Mouse (Mus musculus): ENCODE data around the gene Acss1.

The Acss1 gene

GRCm38 (mm10) chr2:150667065-150667819, 1.1 kb downstream of the Acss1 start:
- no peak for DNase-seq (ENCODE audit: extremely low read depth, insufficient read length, low spot score)

DNA sequence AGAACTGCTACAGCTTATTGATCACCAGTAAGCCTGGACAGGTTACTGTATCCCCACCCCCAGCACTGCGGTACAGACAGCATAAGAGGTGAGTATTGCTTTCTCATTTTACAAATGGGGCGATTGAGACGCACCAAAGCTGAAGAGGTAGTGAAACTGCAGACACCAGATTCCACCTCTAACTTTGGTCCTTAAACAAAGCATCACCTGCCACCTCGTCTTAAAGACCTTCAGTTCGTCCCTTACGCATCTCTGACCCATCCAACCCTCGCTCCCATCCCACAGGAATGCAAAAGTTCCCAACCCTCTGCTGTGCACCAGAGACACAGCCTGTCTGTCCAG, 1.6 kb downstream of the Acss1 start:
- DNase-seq (ENCODE audit: extremely low read depth, insufficient read length, low spot score): no peak

DNA sequence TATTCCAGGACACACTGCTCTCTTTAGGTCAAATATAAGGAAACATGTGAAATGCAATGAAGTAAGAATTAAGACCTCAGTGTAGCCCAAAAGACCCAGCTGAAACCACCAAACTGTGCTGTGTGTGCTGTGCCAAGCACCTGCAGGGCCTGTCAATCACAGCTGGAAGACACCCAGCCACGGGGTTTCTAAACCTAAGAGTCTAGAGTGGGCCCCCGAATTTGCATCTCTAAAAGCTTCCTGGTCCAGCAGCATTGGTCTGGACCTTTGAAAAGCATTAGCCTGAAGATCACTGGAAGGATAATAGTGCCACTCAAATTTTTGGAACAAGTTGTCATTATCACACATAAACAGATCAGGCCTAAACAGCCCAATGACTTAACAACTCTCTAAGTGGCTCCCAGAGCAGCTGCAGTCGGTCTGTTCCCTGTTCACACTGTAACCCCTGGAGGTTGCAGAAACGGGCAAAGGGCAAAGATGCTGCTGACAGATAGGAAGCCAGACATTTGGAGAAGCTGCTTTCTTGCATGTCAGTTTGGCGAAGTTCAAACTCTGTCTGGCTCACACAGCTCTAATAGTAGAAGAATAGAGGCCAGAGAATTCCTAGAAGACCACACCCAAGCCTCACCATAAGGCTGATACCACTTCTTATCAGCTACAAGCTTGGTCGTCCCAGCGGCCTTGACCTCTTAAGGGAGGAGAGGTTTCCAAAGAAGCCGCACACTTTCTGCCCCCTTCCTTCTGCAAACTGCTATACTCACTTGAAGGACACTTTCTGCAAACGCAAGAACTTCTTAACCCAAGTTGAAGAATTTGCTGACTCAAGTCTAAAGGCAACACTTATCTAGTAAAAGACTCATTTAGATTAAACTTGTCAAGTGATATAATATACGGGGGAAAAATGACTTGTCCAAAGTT, 2.5 kb downstream of the Acss1 start:
- no peak for DNase-seq (ENCODE audit: extremely low read depth, insufficient read length, low spot score)

GRCm38 (mm10) chr2:150665006-150665405, 3.3 kb downstream of the Acss1 start:
- DNase-seq (ENCODE audit: extremely low read depth, insufficient read length, low spot score): no peak

- no peak for DNase-seq (ENCODE audit: extremely low read depth, insufficient read length, low spot score)
Observed at GRCm38 (mm10) chr2:150664152-150664920, 4.0 kb downstream of the Acss1 start.

GRCm38 (mm10) chr2:150663255-150663654, 5.0 kb downstream of the Acss1 start:
- DNase-seq (ENCODE audit: extremely low read depth, insufficient read length, low spot score): no peak

GRCm38 (mm10) chr2:150662007-150662406, 6.3 kb downstream of the Acss1 start:
- DNase-seq (ENCODE audit: extremely low read depth, insufficient read length, low spot score): no peak

DNA sequence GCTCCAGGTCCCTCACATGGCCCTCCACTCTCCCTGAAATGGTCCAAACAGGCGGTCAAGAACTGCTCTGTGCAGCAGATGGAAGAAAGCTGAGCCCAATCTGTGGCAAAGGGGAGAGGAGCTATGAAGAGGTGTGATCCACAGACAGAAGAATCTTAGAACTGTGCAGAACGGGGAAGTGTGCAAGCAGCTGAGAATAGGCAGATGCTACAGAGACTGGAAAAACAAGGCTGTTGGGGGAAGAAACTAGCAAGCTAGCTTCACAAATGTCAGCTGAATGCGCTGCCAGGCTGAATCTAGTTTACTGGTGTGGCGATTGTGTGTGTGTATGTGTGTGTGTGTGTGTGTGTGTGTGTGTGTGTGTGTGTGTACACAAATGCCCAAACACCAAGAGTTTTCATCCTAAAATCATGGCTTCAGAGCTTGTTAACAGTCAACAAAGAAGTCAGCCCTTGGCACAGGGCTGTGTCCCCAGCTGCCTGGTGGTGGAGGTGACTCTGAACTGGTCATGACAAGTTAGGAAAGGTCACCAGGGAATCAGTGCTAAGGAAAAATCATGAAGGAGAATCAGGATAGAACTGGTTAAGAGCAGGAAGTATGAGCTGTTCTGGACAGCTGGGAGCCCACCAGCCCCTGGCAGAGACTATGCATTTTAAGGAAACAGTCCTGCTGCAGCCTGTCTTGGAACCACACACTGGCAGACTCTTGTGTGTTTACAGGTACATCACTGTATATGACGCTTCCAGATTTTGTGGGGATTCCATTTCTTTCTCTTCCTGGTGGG, 7.4 kb downstream of the Acss1 start:
- no peak for DNase-seq (ENCODE audit: extremely low read depth, insufficient read length, low spot score)

- DNase-seq (ENCODE audit: extremely low read depth, insufficient read length, low spot score): no peak
Observed at GRCm38 (mm10) chr2:150660049-150660448, 8.3 kb downstream of the Acss1 start.

DNA sequence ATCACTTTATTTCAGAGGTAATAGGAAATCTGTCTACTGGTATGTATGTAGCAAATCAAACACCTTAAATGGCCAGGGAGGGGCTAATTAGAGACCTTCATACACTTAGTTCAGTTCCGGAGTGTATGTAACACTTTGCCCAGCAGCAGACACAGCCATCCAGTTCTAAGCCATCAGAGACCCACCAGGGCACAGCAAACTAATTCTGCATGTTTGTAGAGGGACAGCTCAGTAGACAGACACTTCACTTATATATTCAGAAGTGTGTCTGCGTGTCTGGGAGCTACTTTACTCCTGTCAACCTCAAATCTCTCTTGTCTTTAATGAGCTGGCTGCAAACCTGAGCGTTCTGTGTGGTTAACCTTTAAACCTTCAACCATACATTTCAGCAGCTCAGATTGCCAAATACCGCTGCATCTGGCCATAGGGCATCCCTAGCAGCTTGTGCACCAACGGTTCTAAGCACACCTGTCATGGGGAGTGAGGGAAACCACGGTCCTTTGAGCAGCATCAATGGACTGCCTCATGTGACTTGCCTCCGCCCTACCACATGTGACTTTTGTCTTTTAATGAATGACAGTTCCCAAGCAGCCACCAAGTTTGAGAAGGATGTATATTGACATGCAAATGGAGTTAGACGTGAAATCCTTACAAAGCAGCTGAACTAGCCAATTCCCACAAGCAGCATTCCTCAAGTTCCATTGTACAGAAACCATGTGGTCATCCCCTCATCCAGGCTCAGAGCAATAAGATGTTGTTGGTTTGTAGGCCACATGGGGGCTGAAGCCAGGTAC, 11.1 kb downstream of the Acss1 start:
- DNase-seq (ENCODE audit: extremely low read depth, insufficient read length, low spot score): no peak

DNA sequence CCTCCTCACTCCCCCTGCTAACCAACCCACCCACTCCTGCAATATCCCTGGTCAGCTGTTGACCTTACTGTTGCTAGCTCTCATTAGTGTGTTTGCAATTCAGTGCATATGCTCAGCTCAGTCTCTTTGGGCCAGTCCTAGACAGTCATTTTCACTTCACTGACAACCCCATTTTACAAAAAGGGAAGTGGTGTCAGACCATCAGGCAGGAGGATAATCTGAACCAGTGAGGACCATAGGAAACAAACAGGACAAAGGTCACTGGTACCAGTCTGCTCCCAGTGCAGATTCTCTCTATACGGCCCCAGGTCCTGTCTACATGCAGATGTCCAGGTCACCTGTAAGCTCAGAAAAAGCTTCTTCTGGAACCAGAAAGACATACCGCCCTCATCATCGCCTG, 12.2 kb downstream of the Acss1 start:
- no peak for DNase-seq (ENCODE audit: extremely low read depth, insufficient read length, low spot score)

DNA sequence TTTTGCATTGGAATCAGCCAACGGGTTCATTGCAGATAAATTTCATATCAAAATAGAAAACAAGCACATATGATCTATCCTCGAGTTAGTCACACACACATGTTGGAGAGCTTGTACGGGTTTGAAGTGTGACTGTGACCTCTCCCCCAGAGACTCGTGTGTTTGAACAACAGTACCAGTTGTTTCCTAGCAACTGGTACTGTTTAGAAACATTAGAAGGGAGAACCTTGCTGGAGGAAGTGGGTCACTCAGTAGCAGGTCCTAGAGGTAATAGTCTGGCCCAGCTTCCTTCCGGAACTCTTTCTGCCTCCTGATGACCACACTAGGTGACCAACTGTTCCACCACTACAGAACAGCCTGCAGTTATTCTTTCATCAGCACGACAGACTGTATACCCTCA, 13.0 kb downstream of the Acss1 start:
- DNase-seq (ENCODE audit: extremely low read depth, insufficient read length, low spot score): no peak

- no peak for DNase-seq (ENCODE audit: extremely low read depth, insufficient read length, low spot score)
Observed at GRCm38 (mm10) chr2:150654814-150655213, 13.5 kb downstream of the Acss1 start.

DNA sequence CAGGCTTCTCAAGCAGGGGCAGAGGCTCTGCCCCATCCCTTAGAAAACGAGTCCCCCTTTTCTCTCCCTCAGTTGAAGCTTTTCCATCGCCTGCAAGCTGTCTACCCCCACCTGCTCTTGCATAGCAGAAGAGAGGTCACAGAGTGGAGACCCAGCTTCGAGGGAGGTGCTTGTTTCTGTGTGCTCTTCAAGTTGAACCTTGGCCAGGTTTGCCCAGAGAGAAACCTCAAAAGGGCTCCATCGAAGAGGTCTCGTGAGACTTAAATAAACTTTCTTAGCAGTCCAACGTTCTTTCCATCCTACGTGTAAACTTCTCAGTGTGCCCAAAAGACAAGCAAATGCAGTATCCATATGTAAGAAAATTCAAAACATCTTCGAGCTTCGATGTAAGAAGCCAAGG, 16.9 kb downstream of the Acss1 start:
- DNase-seq (ENCODE audit: extremely low read depth, insufficient read length, low spot score): no peak

- DNase-seq (ENCODE audit: extremely low read depth, insufficient read length, low spot score): no peak
Observed at GRCm38 (mm10) chr2:150650511-150651074, 17.7 kb downstream of the Acss1 start.

DNA sequence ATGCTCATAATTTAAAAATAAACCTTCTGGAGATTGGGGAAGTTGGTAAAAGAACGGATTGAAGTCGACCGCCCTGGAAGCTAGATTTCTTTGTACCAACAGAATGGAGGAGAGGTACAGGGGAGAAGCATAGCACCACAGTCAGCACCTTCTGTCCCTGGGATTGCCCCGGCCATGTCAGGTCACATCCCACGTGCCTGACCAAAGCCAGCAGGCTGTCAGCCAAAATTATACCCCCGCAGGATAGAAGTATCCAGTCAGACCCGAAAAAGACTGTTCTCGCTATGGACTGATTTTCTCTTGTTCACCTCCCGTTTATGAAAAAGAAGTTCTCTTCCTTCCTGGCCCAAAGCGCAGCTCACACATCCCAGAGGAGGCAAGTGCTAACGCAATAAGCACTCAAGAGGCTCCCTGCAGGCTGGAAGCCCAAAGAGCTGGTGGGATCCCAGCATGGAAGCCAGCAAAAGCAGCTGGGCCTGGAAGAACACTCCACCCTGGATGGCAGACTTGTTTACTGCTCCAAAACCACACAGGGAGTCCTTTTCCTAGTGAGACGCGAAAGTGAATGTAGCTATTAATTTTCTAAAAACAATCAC, 19.9 kb downstream of the Acss1 start:
- no peak for DNase-seq (ENCODE audit: extremely low read depth, insufficient read length, low spot score)

GRCm38 (mm10) chr2:150647681-150648299, 20.5 kb downstream of the Acss1 start:
- DNase-seq (ENCODE audit: extremely low read depth, insufficient read length, low spot score): no peak

- DNase-seq (ENCODE audit: extremely low read depth, insufficient read length, low spot score): no peak
Observed at GRCm38 (mm10) chr2:150646411-150647121, 21.7 kb downstream of the Acss1 start.
